Mouse (Mus musculus) CD4-positive, CD25-positive, alpha-beta regulatory T cell, adult 4 months (primary cell): ENCODE data around the gene Fbxo5. TPM values are rescaled to one million over a fixed set of nuclear protein-coding genes. Genes with fewer than 3 reads are reported as not detected.

Experiments
- polyA plus RNA-seq, 2 experiments: library from polyadenylated mRNA; unstranded; fragments of 100-300 nt; shearing (Covaris generic); gene quantifications; one replicate each; pipeline ENCODE4 v1.2.1; 2017

Gene Fbxo5
- polyA plus RNA-seq, 2 experiments from 2014 or later = 12.5 to 18.1 TPM

Other genes with a start within 250 kb of the Fbxo5 start
- gene Myct1, start 211.8 kb downstream of the Fbxo5 start, polyA plus RNA-seq = not detected
- gene Vip, start 166.4 kb downstream of the Fbxo5 start, polyA plus RNA-seq = not detected
- gene Mtrf1l, start 18.3 kb upstream of the Fbxo5 start, polyA plus RNA-seq = 1 to 10 TPM; 7.3 to 8.0 TPM
- gene Rgs17, start 116.8 kb upstream of the Fbxo5 start, polyA plus RNA-seq = under 1 TPM in 1 of 2 experiments, not detected in 1; 0.19 TPM